Mouse (Mus musculus) adrenal gland, adult 8-10 months (tissue): ENCODE results near the gene Wfdc12. TPM values are rescaled to one million over a fixed set of nuclear protein-coding genes. Genes with fewer than 3 reads are reported as not detected.
"Not testable (repeated sequence)": the region's sequence is repeated elsewhere in the genome, so short reads cannot be mapped to it uniquely, and the experiment has no call there.

Source experiments
- DNase-seq: peaks from one replicate; pipeline ENCODE4 v3.0.0; 2022
- total RNA-seq, 4 experiments: library from RNA; stranded (reverse); gene quantifications; 2 replicates each; pipeline ENCODE4 v1.2.4; 2022

Gene Wfdc12
- 1 to 10 TPM in 1 of 4 experiments, under 1 TPM in 2, not detected in 1; 0.40 to 4.7 (median 0.67) TPM for total RNA-seq

DNA sequence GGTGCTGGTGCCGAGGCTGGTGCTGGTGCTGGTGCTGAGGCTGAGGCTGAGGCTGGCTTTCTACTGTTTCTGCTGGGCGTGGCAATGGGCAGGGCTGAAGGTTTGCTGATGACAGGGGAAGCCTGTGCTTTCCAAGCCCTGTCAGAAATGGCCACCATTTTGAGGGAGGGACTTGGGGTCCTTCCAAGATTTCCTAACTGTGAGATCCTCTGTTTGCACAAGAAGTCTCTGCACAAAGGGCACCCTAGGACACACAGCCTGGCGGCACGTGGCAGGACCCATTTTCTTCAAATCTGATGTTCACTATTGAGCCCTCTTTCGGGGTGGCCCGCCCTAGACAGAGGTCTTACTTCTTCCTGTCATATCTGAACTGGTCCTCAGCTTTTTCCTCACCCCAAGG, at the start of gene Wfdc12:
Gene Wfdc12, minus strand, starts transcription at position 33 of the 400 bp plus-strand sequence.
- DNase-seq: no peak

DNA sequence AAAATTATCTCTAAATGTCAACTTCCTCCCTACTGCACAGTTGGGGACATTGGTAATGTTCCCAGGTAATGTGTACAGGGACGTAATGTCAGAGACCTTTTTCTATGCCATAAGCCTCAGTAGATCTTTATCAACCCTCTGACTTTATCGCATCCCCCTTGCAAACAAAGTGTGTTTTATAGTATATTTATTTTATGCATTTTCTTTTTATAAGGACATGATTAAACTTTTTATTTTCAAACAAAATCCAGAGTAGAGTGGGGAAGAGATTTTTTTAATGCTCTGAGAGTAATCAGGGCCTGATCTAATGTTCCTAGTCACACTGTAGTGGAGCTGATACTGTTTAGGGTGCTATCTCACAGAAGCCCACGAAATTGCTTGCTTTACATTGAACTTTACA, 48.0 kb upstream of the Wfdc12 start, which contains the start of gene Svs2:
Gene Svs2, minus strand, starts transcription at position 101 of the 400 bp plus-strand sequence.
- no peak for DNase-seq

DNA sequence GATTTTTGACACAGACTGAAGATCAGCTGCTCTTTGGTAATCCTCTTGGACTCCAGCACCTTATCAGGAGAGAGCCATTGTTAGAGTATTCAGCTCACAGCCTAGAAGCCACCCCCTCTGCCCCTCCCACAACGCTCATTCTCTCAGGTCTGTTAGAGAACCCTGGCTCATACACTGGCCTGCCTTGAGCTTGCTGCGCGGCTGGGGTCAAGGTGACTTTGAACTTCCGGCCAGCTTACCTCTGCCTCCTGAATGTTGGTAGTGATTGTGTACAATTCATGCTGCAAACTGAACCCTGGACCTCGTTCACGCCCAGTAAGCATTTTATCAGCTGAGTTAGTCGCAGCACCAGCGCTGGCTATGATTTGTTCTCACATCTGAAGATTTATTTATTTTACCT, 42.3 kb upstream of the Wfdc12 start:
- no peak for DNase-seq

DNA sequence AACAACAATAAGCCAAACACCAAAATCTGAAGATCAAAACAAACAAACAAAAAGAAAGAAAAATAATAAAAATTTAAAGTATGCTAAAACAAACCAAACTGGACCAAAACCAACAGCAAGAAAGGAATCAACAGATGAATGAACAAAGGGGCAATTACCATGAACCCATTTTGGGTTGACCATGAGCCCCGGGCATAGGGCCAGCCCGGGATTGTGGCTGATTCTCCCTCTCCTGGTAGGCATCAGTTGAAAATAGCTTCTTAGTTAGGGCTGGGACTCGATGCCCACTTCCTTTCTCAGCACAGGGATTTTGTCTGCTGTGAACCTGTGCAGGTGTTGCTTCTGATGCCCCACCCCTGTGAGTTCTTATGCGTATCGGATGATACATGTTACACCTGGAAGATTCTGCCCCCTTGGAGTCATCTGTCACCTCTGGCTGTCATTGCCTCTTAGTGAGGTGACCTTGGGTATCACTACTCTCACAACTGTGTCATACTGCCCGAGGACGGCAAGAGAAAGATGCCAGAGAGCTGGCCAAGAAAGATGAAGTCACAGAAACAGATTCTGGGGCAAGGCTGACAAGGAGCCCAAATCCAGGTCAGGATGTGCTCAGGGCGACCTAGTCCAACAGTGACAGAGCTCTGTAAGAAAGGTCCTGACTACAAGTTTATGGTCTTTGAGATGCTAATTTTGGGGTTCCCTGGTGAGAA, 38.1 kb upstream of the Wfdc12 start:
- peak; percentile 48 for DNase-seq

DNA sequence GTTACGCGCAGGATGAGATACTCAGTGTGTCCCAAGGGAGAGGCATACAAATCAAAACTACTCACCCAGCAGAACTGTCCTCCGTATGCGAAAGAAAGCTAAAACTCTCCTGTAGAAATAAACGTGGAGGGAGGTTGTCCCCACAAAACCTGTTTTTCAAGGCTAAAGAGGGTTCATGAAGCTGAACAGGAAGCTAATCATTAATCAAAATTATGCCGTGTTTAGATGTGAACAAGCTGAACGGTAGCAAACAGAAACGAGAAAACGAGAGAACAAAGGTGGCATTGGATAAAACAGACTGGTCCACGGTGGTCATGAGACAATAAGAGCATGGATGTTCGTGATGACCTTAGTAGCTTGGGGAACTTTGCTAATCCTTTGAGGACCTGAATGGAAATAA, 31.1 kb upstream of the Wfdc12 start, which contains the start of gene Wfdc15b:
Gene Wfdc15b, minus strand, starts transcription at position 139 of the 400 bp plus-strand sequence.
- no peak for DNase-seq

DNA sequence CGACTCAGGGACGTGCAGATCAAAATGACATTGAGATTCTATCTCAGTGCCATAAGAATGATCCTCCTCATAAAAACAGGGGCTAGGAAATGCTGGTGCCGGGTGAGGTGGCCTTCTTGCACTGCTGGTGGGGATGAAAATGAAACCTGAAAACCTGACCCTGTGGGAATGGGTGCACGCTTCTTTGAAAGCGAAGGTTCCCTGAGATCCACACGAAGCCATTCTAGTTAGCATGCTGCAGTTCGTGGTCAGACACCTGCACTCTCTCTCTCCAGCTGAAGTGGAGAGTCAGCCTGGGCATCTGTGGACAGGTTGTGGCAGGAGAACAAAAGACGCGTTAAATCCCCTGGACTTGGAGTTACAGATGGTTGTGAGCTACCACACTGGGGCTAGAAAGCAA, 28.9 kb upstream of the Wfdc12 start:
- DNase-seq: no peak

DNA sequence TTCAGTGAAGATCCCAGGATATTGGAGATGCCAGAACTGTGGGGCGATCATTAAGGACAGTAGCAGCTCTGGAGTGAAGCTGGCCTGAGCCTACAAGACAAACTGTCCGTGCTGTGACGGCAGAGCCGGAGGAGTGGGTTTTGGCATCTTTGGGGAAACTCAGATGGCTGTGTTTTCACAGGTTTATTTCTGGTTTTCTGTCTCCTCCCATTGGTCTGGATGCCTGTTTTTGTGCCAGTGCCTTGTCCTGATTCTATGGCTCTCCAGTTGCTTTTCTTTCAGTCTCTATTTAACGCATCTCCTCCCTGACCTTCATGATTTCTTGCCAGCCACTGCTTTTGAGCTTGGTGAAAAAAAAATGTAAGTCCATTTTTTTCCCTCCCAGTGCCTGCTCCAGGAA, 22.3 kb upstream of the Wfdc12 start:
- no peak for DNase-seq

DNA sequence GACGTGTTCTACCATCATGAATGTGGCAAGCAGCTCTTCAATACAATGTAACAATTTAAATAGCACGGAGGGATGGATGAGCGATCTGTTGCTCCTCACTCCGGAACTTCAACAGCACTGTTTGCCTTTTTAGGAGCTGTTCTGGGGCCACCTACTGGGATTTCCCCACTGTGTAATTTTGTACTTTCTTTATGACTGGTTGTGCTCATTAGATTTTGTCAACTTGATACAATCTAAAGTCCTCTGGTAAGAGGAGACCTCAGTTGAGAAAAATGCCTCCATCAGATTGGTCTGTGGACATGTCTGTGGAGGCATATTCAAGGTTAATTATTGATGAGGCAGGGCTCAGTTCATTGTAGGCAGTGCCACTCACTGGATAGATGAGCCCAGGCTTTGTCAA, 20.5 kb upstream of the Wfdc12 start:
- DNase-seq: no peak

DNA sequence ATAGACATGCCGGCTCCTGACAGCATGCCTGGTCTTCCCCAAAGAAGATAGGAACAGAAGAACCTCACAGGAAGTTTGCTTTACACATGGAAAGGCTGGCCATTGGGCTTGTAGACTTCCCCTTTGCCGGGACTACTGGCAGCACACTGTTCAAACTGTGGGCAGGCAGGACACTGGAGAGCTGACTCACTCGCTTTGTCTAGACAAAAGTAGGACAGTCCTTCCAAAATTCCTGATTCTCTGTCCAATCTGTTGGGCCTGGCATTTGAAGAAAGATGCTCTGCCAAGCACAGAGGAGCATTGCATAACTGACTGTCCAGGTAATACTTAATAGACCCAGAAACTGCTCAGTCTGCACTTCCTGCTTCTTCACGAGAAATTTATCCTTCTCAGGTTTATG, 16.3 kb upstream of the Wfdc12 start:
- no peak for DNase-seq

DNA sequence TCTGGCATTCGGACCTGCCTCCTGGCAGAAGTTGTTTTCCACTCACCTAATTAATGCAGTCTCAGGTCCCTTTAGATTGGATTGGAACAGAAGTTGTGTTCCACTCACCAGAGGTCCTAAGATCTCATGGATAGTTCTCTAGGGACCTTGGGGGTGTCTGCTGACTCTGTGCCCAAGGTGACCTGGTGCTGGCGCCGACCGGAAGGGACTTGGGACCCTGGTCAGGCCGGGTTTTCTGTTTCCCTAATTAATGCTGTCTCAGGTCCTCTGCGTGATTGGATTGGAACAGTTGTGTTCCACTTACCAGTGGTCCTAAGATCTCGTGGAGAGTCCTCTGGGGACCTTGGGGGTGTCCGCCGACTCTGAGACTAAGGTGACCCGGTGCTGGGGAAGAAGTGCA, 15.6 kb upstream of the Wfdc12 start:
- DNase-seq: not testable (repeated sequence)

DNA sequence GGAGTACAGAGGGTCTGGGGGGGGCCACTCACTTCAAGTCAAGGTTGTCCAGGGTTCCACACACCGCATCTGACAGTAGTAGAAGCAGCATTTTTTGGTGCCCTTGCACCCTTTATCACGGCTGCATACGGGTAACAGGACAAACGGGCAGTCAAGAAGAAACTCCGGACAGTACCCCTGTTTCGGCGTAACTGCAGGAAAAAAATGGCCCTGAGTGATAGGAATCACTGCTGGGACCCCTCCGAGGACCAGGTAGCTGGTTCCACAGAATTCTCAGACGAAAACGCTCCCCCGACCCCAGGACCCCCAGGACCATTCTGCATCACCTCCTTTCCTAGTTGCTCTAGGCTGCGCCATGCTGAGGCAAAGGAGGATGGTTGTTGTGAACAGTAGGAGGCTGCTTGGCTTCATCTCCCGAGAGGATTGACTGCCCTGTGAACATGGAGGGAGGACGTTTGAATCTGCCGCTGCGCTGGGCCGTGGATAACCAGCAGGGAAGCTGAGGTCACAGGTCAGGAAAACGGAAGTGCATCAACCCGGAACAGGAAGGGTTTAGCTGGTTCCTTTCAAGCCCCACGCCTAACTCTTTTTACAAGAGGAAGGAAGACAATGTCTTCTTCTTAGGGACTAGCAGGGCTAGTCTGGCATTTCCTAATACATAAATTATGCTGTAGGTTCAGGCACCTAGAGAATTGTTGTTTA, 9.4 kb upstream of the Wfdc12 start, which contains the start of gene Wfdc15a:
Gene Wfdc15a, minus strand, starts transcription at position 505 of the 702 bp plus-strand sequence.
- DNase-seq: no peak

DNA sequence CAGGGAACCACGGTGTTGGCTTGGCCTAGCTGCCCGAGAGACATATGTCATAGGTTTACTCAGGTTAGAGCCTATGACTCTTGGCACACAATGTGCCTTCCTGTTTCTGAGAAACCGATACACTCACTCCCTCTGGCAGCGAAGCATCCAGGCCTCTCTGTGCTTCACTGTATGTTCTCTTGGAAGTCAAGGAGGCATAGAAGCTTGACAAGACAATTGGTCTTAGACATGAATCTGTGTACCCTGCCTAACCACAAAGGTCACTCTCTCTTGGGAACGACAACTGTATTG, 6.2 kb upstream of the Wfdc12 start:
- DNase-seq: no peak

DNA sequence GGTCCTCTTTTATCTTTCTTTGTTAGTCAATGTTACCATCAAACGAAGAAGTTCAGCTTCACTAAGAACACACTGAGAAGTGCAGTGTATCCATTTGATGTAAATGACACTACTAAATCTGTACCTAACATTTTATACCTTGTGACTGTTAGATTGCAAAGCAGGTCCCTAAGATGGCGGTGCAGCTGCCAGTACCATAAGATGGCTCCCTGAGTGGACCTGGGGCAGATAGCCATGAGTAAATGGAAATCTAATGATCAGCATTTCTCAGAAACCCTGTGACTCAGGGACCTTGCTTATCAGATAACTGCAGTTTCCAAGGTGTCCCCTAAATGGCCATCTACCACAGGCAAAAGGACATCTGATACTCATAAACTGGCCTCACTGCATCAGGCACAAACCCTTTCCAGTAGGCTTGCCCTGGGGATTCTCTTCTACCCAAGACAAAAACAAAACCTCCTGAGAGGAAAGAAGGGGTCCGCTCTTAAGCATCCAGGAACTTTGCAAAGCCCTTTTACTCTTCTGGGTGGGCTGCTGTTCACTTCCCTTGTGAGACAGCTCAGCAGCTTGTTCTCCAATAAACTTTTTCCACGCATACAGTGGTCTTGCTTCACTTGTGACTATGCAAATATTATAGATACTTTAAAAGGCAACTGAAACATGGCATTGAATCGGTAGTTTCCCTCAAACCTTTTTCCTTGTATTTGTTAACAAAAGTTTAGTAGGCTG, 5.7 kb upstream of the Wfdc12 start:
- peak; percentile 26 for DNase-seq

DNA sequence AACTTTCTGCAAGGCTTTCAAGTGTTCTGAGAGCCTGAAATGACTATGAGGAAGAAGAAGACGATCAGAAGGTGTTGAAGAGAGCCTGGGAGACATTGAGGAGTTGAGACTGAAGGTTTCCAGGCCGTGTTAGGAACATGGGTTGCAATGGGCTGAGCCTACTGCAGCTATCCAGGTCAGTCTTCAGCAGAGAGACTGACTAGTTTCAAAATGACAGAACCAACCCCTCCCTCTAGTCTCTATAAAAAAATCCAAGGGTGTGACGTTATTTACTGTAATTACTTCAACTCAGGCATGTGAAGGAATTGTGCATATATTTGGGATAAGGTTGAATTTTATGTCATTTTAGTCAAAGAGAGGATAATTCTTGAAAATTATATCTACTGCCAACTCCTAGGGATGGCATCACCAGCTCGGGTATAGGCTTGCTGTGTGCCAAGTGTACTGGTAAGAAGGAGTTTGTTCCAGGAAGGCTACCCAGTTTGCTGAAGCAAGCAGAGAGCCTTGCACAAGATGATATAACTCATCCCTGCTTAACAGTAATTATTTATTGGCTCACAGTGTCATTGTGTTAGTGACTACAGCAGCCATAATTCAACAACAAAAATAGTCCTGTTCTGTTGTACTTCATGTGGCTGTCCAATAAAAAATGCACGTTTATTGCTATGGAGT, 4.7 kb upstream of the Wfdc12 start:
- DNase-seq: peak; percentile 55

DNA sequence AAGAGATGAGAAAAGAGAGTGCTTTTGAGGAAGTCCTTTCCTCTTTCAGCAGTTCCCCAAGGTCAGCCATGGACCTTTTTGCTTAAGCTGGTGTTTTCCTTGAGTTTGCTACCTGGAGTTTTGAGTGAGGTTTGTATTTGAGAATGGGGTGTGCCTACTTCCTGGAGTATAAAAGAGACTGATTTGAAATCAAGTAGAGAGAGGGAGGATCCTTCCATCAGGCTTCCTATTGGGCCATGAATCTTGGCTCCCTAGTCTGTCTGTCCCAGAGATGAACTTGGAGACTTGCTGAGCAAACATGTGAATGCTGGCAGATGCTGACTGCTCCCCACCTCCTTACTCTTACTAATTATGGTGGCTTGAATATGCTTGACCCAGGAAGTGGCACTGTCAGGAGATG, 1.9 kb upstream of the Wfdc12 start:
- DNase-seq: no peak

DNA sequence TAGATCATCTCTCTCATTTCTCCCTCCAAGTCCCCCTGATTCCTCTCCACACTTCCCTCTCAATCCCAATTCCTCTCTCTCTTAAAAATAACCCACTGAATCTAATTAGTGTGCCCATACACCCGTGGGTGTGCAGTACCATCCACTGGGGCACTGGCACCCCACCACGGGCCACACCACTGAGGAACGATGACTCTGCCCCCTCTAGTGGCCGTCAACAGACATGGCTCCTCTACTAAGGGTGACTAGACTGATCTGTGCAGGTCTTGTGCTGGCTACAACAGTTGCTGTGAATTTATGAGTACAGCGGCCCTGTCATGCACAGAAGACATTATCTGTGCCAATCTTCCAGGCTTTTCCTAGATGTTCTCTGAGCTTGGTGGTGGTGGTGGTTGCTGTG, 1.7 kb downstream of the Wfdc12 start:
- no peak for DNase-seq

DNA sequence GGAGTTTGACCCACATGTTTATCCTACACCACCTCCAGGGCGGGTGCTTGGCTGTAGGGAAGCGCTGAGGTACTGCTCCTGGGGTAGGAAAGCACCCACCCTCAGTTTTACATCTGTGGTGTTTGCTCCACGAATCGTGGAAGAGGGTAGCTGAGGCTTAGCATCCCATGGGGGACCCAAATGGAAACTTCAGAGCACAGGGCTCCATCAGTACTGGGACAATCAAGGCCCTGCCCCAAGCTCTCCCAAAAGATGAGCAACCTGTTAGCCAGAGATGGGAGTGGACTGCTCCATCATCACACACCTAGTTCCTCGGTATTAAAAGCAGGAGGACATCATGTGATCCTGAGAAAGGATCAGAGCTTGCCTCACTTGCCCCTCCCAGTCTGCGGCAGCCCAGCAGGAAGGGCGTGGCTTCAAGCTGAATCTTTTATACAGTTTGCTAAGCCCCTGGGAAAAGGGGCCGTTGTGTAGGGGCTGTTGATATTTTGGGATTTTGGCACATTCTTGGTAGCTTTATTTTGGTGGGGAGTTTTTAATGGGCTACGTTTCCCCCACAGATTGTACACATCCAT, 6.2 kb downstream of the Wfdc12 start:
- no peak for DNase-seq

DNA sequence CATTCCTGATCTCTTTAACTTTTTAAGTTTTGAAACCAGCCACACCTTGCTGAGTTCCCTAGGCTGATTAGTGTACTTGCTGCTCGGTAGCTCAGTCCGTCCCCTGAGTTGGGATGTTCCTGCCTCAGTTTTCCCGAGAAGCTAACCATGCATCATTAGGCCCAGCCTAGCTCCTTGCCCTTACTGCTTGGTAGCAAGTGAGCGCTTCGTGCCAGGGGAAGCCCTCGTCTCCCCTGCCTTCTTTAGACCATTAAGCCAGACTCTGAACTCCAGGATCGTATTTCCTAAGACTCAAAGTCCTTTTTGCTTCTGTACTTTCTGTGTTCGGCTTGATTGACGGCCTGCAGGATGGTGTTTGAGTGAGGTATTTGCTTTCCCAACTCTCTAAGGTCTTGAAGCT, 7.1 kb downstream of the Wfdc12 start:
- no peak for DNase-seq

DNA sequence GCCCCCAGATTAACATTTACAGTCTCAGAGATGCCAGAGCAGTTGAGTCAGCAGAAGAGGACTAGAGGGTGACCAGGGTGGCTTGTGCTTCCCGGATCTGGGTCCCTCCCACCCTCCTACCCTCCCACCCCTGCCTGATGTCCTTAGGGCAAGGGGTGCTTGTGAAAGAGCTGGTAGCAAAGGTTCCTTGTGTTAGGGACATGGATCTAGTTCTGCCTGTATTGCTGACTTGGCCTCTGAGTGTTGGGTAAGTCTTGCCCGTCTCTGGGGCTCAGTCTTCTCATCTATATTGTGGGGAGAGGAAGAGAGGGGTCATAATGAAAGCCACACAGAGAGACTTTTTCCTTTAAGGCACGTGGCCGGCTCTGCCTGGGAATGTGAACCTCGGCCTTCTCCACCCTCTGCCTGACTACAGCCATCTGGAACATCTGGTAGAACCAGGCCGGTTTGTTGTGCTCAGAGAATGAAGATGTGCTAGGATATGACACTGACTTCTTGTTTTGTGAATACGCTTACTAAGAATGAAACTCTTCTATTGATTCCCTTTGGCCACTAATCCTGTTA, 7.6 kb downstream of the Wfdc12 start, which contains the start of gene Wfdc5:
Gene Wfdc5, minus strand, starts transcription at position 51 of the 564 bp plus-strand sequence.
- DNase-seq: no peak

DNA sequence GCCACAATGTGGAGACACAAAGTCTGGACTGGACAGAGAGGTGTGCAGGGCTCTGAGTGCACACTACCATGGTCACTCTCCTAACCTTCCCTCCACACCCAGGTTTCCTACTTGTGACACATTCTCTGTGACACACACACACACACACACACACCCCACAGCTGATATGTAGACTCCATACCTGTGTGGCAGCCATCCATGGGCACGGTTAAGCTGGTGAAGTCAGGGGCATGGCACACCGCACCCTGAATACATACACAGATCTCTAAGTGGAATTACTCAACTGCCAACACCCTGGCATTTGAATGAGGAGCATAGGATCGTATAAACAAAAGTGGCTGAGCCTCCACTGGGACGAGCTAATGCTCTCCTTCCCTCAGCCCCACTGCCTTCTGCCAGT, 9.6 kb downstream of the Wfdc12 start:
- DNase-seq: no peak

DNA sequence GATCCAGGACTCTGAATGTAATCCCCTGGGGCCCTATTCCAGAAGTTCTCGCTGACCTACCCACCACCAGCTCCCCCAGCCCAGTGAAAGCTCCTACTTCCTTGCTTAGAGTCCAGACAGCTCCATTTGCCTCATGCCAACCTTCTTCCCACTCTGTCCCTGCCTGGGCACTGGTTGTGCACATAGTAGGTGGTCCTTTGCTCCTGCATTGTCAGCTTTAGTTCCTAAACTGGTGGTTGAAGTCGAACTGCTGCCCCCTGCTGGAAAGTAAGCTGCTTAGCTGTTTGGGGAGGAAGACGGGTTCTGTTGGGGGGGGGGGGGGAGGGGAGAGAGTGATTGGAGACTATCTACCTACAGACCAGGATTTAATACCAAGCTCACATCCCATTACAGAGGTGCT, 10.3 kb downstream of the Wfdc12 start:
- no peak for DNase-seq

DNA sequence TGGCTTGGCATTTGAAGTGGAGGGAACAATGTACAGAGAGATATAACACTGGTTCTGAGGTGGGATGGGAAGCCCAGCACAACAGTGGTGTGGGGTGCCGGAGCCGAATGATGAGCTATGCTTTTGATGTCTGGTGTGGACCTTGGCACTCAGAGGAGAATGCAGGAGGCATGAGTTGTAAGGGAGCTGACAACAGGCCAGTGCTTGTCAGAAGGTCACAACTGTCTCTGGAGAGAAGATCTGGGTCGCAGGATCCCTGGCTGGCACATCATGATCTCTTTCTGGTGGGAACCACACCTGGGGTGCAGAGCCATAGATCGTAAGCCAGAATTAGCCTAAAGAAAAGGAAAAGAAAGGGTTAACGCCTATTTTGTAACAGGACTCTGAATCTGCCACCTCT, 12.6 kb downstream of the Wfdc12 start:
- DNase-seq: peak; percentile 34
